Mouse (Mus musculus) stomach, embryonic 15.5 days (tissue): Measurements from ENCODE around the gene Vmn1r59. TPM values are rescaled to one million over a fixed set of nuclear protein-coding genes. Genes with fewer than 3 reads are reported as not detected.
"Not testable (repeated sequence)": the region's sequence is repeated elsewhere in the genome, so short reads cannot be mapped to it uniquely, and the experiment has no call there.

Experiments used
- ATAC-seq: fragments of 200-750 bp; cut with Nextera tagmentation; 2 replicates; pipeline ENCODE4 v1.8.0; 2017; ENCODE audit warnings: low read depth, moderate number of reproducible peaks, moderate TSS enrichment; ENCODE audit not compliant: insufficient read depth, low FRiP score
- H3K27ac ChIP-seq: fragments of 300-500 bp; sonication (generic); 2 replicates; pipeline ENCODE4 v1.5.1; 2015; ENCODE audit warnings: mild to moderate bottlenecking, inconsistent platforms
- H3K27me3 ChIP-seq: fragments of 300-500 bp; sonication (generic); replicated peaks from 2 replicates; pipeline ENCODE4 v1.6.1; 2015; ENCODE audit warnings: inconsistent platforms
- H3K36me3 ChIP-seq: fragments of 300-500 bp; sonication (generic); 2 replicates; pipeline ENCODE4 v1.6.1; 2015; ENCODE audit warnings: inconsistent platforms
- H3K4me1 ChIP-seq: fragments of 300-500 bp; sonication (generic); 2 replicates; pipeline ENCODE4 v1.6.1; 2015; ENCODE audit warnings: inconsistent platforms
- H3K4me2 ChIP-seq: fragments of 300-500 bp; sonication (generic); 2 replicates; pipeline ENCODE4 v1.6.1; 2015; ENCODE audit warnings: mild to moderate bottlenecking, inconsistent platforms
- H3K4me3 ChIP-seq: fragments of 300-500 bp; sonication (generic); replicated peaks from 2 replicates; pipeline ENCODE4 v1.5.1; 2015; ENCODE audit warnings: inconsistent platforms
- H3K9ac ChIP-seq: fragments of 300-500 bp; sonication (generic); 2 replicates; pipeline ENCODE4 v1.6.1; 2015; ENCODE audit warnings: inconsistent platforms
- H3K9me3 ChIP-seq: fragments of 300-500 bp; sonication (generic); 2 replicates; pipeline ENCODE4 v1.6.1; 2016; ENCODE audit warnings: inconsistent platforms
- WGBS: fragments of 180-500 bp; shearing (Covaris S2); methylation state at CpG from one replicate; pipeline ENCODE4 v1.1.7; 2015; 5-methylcytosine and 5-hydroxymethylcytosine counted together
- polyA plus RNA-seq: library from polyadenylated mRNA; unstranded; fragments of >200 nt; fragmentation: Nextera tagmentation; extraction: Ambion mirVana; gene quantifications from 2 replicates; pipeline ENCODE4 v1.2.1, GENCODE M21; 2015

The Vmn1r59 gene
- polyA plus RNA-seq = not detected in 2 replicates

- ATAC-seq = no peak
- no peak within 1 kb of the TSS for H3K9ac ChIP-seq
- no peaks in the 10 kb centered on the region for H3K27me3 ChIP-seq
- H3K27ac ChIP-seq = no peak within 1 kb of the TSS
- no peaks in the 10 kb centered on the region for H3K9me3 ChIP-seq
- no peaks in the 10 kb centered on the region for H3K4me1 ChIP-seq
- no peak within 1 kb of the TSS for H3K4me2 ChIP-seq
- H3K4me3 ChIP-seq = no peak within 1 kb of the TSS
- no peaks in the 10 kb centered on the region for H3K36me3 ChIP-seq
Observed at GRCm38 (mm10) chr7:5456674-5457073, at the start of gene Vmn1r59. TSS of gene Vmn1r59 (minus strand) at chr7:5456774.

- H3K9ac ChIP-seq, H3K9me3 ChIP-seq, H3K27me3 ChIP-seq, H3K36me3 ChIP-seq, ATAC-seq, H3K4me3 ChIP-seq, H3K4me1 ChIP-seq, H3K4me2 ChIP-seq, H3K27ac ChIP-seq: not testable (repeated sequence)
Observed at GRCm38 (mm10) chr7:5493856-5494255, 37.3 kb upstream of the Vmn1r59 start, which contains the start of gene Vmn2r28. TSS of gene Vmn2r28 (minus strand) at chr7:5493956.

- 66% methylated on average over 3 of the region's 3 CpGs for WGBS
- ATAC-seq, H3K4me3 ChIP-seq, H3K9ac ChIP-seq, H3K27me3 ChIP-seq, H3K4me2 ChIP-seq, H3K9me3 ChIP-seq, H3K27ac ChIP-seq, H3K36me3 ChIP-seq, H3K4me1 ChIP-seq: not testable (repeated sequence)
Observed at GRCm38 (mm10) chr7:5454011-5454410, 2.6 kb downstream of the Vmn1r59 start.

DNA sequence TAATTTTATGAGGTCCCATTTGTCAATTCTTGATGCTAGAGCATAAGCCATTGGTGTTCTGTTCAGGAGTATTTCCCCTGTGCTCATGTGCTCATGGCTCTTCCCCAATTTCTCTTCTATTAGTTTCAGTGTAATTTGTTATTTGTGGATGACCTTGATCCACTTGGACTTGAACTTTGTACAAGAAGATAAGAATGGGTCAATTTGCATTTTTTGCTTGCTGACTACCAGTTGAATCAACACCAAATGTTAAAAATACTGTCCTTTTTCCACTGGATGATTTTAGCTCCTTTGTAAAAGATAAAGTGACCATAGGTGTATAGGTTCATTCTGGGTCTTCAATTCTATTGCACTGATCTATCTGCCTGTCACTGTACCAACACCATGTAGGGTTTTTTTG lies 7.9 kb downstream of the Vmn1r59 start:
- Histone ChIP-seq H3K27me3 (no peaks in the 10 kb centered on the region), H3K4me3 (no peak overlapping the region), H3K9ac (no peak overlapping the region), H3K9me3 (no peaks in the 10 kb centered on the region), H3K4me1 (no peaks in the 10 kb centered on the region), H3K27ac (no peak overlapping the region), H3K36me3 (no peaks in the 10 kb centered on the region), H3K4me2 (no peak overlapping the region)
- ATAC-seq = no peak

GRCm38 (mm10) chr7:5413296-5413695 lies 43.3 kb downstream of the Vmn1r59 start, which contains the start of gene Vmn1r58:
TSS of gene Vmn1r58 (minus strand) at chr7:5413396.
- ATAC-seq, H3K4me1 ChIP-seq, H3K9me3 ChIP-seq: not testable (repeated sequence)

DNA sequence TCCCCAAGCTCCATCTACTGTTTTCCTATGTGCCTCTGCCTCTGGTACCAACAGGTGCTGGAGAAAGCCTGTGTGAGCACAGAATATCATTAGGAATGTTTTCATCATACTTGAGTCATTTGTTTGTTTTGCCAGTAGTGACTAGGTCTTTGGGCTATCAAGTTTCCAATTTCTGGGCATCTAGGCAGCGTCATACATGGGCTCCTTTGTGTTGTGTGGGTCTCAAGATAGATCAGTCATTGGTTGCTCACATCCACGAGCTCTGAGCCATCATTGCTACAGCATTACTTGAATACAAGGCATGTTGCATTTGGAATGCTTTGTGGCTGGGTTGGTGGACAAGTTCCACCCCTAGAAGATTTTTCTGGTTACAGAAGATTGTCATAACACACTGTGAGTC lies 50.4 kb downstream of the Vmn1r59 start:
- WGBS = 39% methylated on average over 2 of the region's 2 CpGs
- ATAC-seq = no peak
- H3K27me3 ChIP-seq = no peaks in the 10 kb centered on the region
- no peak overlapping the region for H3K27ac ChIP-seq
- H3K4me1 ChIP-seq = no peaks in the 10 kb centered on the region
- H3K4me2 ChIP-seq = no peak overlapping the region
- H3K36me3 ChIP-seq = no peaks in the 10 kb centered on the region
- H3K4me3 ChIP-seq = no peak overlapping the region
- no peaks in the 10 kb centered on the region; the same call in 1 of the 2 replicates for H3K9me3 ChIP-seq
- no peak overlapping the region for H3K9ac ChIP-seq

More at GRCm38 (mm10) chr7:5413296-5413695, 43.3 kb downstream of the Vmn1r59 start, which contains the start of gene Vmn1r58:
- H3K4me3 ChIP-seq, H3K36me3 ChIP-seq, H3K27ac ChIP-seq, H3K27me3 ChIP-seq, H3K9ac ChIP-seq, H3K4me2 ChIP-seq: not testable (repeated sequence)

Other genes starting within 250 kb of the Vmn1r59 start
- gene Vmn1r57, start 238.3 kb downstream of the Vmn1r59 start, polyA plus RNA-seq = not detected in 2 replicates
- not detected in 2 replicates for gene Gm5065, start 106.2 kb downstream of the Vmn1r59 start, polyA plus RNA-seq
- not detected in 2 replicates for gene Nlrp2, start 105.7 kb downstream of the Vmn1r59 start, polyA plus RNA-seq
- gene Vmn1r58, start 43.4 kb downstream of the Vmn1r59 start, polyA plus RNA-seq = not detected in 2 replicates
- gene Vmn2r28, start 37.2 kb upstream of the Vmn1r59 start, polyA plus RNA-seq = not detected in 2 replicates
- not detected in 2 replicates for gene Vmn1r60, start 90.5 kb upstream of the Vmn1r59 start, polyA plus RNA-seq
- not detected in 2 replicates for gene Vmn1r61, start 156.5 kb upstream of the Vmn1r59 start, polyA plus RNA-seq
- gene Vmn1r62, start 216.9 kb upstream of the Vmn1r59 start, polyA plus RNA-seq = not detected in 2 replicates